Mouse (Mus musculus) liver, embryonic 13.5 days (tissue): Measurements from ENCODE around the gene Pex1. TPM values are rescaled to one million over a fixed set of nuclear protein-coding genes. Genes with fewer than 3 reads are reported as not detected.
A peak's percentile ranks its signal among the peaks of the same experiment; 100 is the strongest.

ENCODE experiments used
- ATAC-seq: fragments of 200-750 bp; cut with Nextera tagmentation; 2 replicates; pipeline ENCODE4 v1.8.0; 2017; ENCODE audit warnings: low read depth, mild to moderate bottlenecking, moderate number of reproducible peaks, moderate library complexity
- DNase-seq: peaks from one replicate; pipeline ENCODE4 v3.0.0; 2022
- H3K27ac ChIP-seq: fragments of 300-500 bp; sonication (generic); 2 replicates; pipeline ENCODE4 v1.5.1; 2015; ENCODE audit warnings: moderate library complexity, mild to moderate bottlenecking, inconsistent platforms
- H3K27me3 ChIP-seq: fragments of 300-500 bp; sonication (generic); 2 replicates; pipeline ENCODE4 v1.6.1; 2015; ENCODE audit warnings: mild to moderate bottlenecking, inconsistent platforms
- H3K36me3 ChIP-seq: fragments of 300-500 bp; sonication (generic); 2 replicates; pipeline ENCODE4 v1.6.1; 2015; ENCODE audit warnings: mild to moderate bottlenecking, inconsistent platforms
- H3K4me1 ChIP-seq: fragments of 300-500 bp; sonication (generic); replicated peaks from 2 replicates; pipeline ENCODE4 v1.6.1; 2015; ENCODE audit warnings: inconsistent platforms
- H3K4me2 ChIP-seq: fragments of 300-500 bp; sonication (generic); 2 replicates; pipeline ENCODE4 v1.6.1; 2015; ENCODE audit warnings: inconsistent platforms, mild to moderate bottlenecking, moderate library complexity
- H3K4me3 ChIP-seq: fragments of 300-500 bp; sonication (generic); replicated peaks from 2 replicates; pipeline ENCODE4 v1.5.1; 2015; ENCODE audit warnings: mild to moderate bottlenecking, inconsistent platforms
- H3K9ac ChIP-seq: fragments of 300-500 bp; sonication (generic); 2 replicates; pipeline ENCODE4 v1.6.1; 2015; ENCODE audit warnings: mild to moderate bottlenecking, inconsistent platforms
- H3K9me3 ChIP-seq: fragments of 300-500 bp; sonication (generic); replicated peaks from 2 replicates; pipeline ENCODE4 v1.6.1; 2016; ENCODE audit warnings: inconsistent platforms
- WGBS: fragments of 180-500 bp; shearing (Covaris S2); methylation state at CpG from one replicate; pipeline ENCODE4 v1.1.7; 2015; ENCODE audit not compliant: insufficient replicate concordance; 5-methylcytosine and 5-hydroxymethylcytosine counted together
- microRNA-seq: library from miRNA; unstranded; fragments of <30 nt; microRNA quantifications from one replicate; pipeline ENCODE4, GENCODE M21; 2016
- polyA plus RNA-seq: library from polyadenylated mRNA; unstranded; fragments of >200 nt; fragmentation: Nextera tagmentation; extraction: Ambion mirVana; gene quantifications from 2 replicates; pipeline ENCODE4 v1.2.1, GENCODE M21; 2015

Pex1 gene
- polyA plus RNA-seq, 1 experiment from 2014 or later = 4.9 TPM

DNA sequence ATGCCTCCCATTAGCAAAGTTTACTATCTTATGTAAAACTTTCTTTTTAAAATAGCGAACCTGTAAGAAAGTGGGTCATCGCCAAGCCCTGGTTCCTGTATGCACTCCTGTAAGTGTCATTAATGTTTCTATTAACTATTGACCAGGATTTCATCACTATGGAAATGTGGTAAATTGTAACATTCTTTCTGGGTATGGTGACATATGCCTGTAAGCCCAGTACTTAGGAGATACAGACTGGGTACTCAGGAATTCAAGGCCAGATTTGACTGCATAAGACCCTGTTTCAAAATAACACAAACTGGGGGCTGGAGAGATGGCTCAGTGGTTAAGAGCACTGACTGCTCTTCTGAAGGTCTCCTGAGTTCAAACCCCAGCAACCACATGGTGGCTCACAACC, 69.4 kb downstream of the Pex1 start:
- DNase-seq = no peak
- whole genome bisulfite sequencing = 73% methylated on average over 2 of the region's 2 CpGs
- Histone ChIP-seq H3K4me1 (peaks cover 9% of the 10 kb centered on the region), H3K4me3 (no peak overlapping the region), H3K27ac (no peak overlapping the region), H3K36me3 (no peaks in the 10 kb centered on the region), H3K27me3 (no peaks in the 10 kb centered on the region), H3K4me2 (no peak overlapping the region), H3K9ac (no peak overlapping the region), H3K9me3 (no peaks in the 10 kb centered on the region)
- ATAC-seq = no peak

DNA sequence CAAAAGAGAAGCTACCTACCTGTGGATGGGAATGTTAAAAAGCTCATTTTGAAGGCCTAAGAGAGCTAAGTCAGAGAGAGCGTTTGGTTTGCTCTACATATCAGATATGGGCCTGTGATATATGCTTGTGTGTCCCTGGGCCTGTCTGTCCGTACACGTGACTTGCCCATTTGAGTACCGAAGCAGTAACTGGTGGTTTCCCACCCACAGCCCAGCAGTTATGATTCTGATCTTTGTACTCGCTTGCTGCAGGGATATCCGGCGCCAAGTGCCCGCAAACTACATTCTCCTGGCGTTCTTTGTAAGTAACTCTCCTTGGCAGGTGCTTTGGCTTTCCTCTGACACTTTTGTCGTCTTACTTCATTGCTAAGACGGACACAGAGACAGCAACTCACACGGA, 70.7 kb downstream of the Pex1 start:
- no peak overlapping the region for H3K4me3 ChIP-seq
- H3K9ac ChIP-seq = no peak overlapping the region
- no peak for DNase-seq
- no peaks in the 10 kb centered on the region for H3K9me3 ChIP-seq
- no peaks in the 10 kb centered on the region for H3K36me3 ChIP-seq
- H3K4me2 ChIP-seq = no peak overlapping the region
- WGBS = 56% methylated on average over 12 of the region's 12 CpGs
- no peak for ATAC-seq
- no peak overlapping the region for H3K27ac ChIP-seq
- no peaks in the 10 kb centered on the region for H3K27me3 ChIP-seq
- peaks cover 12% of the 10 kb centered on the region for H3K4me1 ChIP-seq

DNA sequence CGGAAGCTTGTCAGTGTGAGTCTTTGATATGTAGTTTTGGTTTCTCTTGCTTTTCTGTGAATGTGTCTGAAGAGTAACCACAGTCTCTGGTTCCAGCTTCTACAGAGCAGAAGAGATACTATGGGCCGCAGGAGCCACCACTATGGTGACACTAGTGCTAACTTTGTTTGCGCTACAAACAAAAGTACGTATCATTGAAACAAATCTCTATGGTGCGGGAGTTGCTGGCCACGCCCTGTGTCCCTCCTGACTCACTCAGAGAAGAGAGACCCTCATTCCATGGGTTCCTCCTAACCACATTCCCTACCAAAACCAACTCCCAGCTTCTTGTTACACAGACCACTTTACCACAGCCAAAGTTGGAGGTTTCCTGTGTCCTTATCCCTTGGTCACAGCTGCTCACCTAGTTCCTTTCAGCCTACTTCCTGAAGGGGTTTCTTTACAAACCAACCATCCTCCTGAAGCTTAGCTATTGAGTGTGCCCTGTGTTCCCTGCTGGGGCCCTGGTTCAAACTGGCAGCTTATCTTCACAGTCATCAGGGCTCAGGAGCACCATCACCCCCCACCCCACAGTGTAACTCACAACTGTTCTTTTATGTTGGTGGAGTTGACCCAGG, 74.2 kb downstream of the Pex1 start:
- no peak overlapping the region for H3K9ac ChIP-seq
- H3K4me3 ChIP-seq = no peak overlapping the region
- H3K27ac ChIP-seq = no peak overlapping the region
- H3K4me2 ChIP-seq = peak overlapping the region; percentile 19; the same call in 1 of the 2 replicates
- ATAC-seq = peak; percentile 72
- H3K4me1 ChIP-seq = peaks cover 12% of the 10 kb centered on the region
- H3K27me3 ChIP-seq = no peaks in the 10 kb centered on the region
- DNase-seq = no peak
- WGBS = 26% methylated on average over 6 of the region's 6 CpGs
- H3K9me3 ChIP-seq = no peaks in the 10 kb centered on the region
- no peaks in the 10 kb centered on the region for H3K36me3 ChIP-seq

Small RNA genes lying within 50 kb of the gene (microRNA-seq; reads per million reads assigned to microRNA genes)
- not detected for gene Gm26238

Other genes starting within 250 kb of the Pex1 start
- 13.8 and 17.3 TPM in 2 replicates for gene Fam133b, start 52.2 kb upstream of the Pex1 start, polyA plus RNA-seq
- gene 1700109H08Rik, start 24.5 kb upstream of the Pex1 start, polyA plus RNA-seq = 0.82 and 1.3 TPM in 2 replicates
- 6.8 and 7.3 TPM in 2 replicates for gene Rbm48, start 519 bp downstream of the Pex1 start, polyA plus RNA-seq
- not detected in 2 replicates for gene Tmbim7, start 55.1 kb downstream of the Pex1 start, polyA plus RNA-seq
- 32.2 and 32.9 TPM in 2 replicates for gene Gatad1, start 61.1 kb downstream of the Pex1 start, polyA plus RNA-seq
- 3.9 and 5.1 TPM in 2 replicates for gene Ankib1, start 206.9 kb downstream of the Pex1 start, polyA plus RNA-seq
- 22.9 and 30.5 TPM in 2 replicates for gene Krit1, start 207.1 kb downstream of the Pex1 start, polyA plus RNA-seq
- not detected in 2 replicates for gene Lrrd1, start 249.1 kb downstream of the Pex1 start, polyA plus RNA-seq